In genomic region chr12:64977518-64977917, GRCm38 (mm10) we compare ENCODE assay signal across 30 mouse cellular contexts.
"Had no signal": no experiment of that assay in that cellular context is flagged by ENCODE, and none has a peak within 500 bp of the region (broad histone marks: within the 10 kb centered on the region; RNA-seq: fewer than 3 reads in every experiment).

No protein-coding gene starts in this region.

- H3K9ac ChIP-seq: limb, embryonic 12.5 days; limb, embryonic 13.5 days; limb, embryonic 15.5 days; liver, embryonic 12.5 days; liver, embryonic 13.5 days; liver, embryonic 14.5 days; liver, embryonic 15.5 days; liver, postnatal 0 days; lung, embryonic 14.5 days; lung, embryonic 15.5 days; midbrain, embryonic 12.5 days; midbrain, embryonic 13.5 days; midbrain, embryonic 15.5 days; neural tube, embryonic 12.5 days had no signal

- DNase-seq: left cerebral cortex, postnatal 4 days; liver; liver, embryonic 13.5 days; liver, postnatal 0 days; lung, adult 18-20 months; lung, adult 2 months; lung, embryonic 14.5 days; lung, postnatal 10 days; lung, postnatal 14 days; lung, postnatal 36 days; lung, postnatal 4 days; midbrain, embryonic 14.5 days had no signal

- ATAC-seq: liver, embryonic 12.5 days; liver, postnatal 0 days; lung, postnatal 0 days; midbrain, embryonic 13.5 days; midbrain, embryonic 15.5 days; midbrain, embryonic 16.5 days had no signal

- H3K27me3 ChIP-seq: limb, embryonic 12.5 days; limb, embryonic 13.5 days; limb, embryonic 15.5 days; liver, embryonic 12.5 days; liver, embryonic 13.5 days; liver, embryonic 15.5 days; lung, embryonic 15.5 days; megakaryocyte, embryonic 14.5 days; midbrain, embryonic 12.5 days; midbrain, embryonic 13.5 days; midbrain, embryonic 15.5 days; neural tube, embryonic 12.5 days had no signal

- H3K4me3 ChIP-seq: limb, embryonic 10.5 days; limb, embryonic 12.5 days; limb, embryonic 13.5 days; limb, embryonic 15.5 days; liver, embryonic 12.5 days; liver, embryonic 13.5 days; liver, embryonic 15.5 days; lung, embryonic 15.5 days; megakaryocyte, embryonic 14.5 days; midbrain, embryonic 10.5 days; midbrain, embryonic 12.5 days; midbrain, embryonic 13.5 days; midbrain, embryonic 15.5 days; myocyte; neural tube, embryonic 12.5 days had no signal

- H3K4me1 ChIP-seq: limb, embryonic 12.5 days; limb, embryonic 15.5 days; lung, embryonic 15.5 days; midbrain, embryonic 10.5 days; neural tube, embryonic 12.5 days had no signal

- H3K9me3 ChIP-seq: limb, embryonic 10.5 days; limb, embryonic 12.5 days; limb, embryonic 13.5 days; limb, embryonic 15.5 days; liver, embryonic 12.5 days; liver, embryonic 13.5 days; liver, embryonic 15.5 days; lung, embryonic 15.5 days; megakaryocyte, embryonic 14.5 days; midbrain, embryonic 10.5 days; midbrain, embryonic 12.5 days; midbrain, embryonic 13.5 days; midbrain, embryonic 15.5 days; neural tube, embryonic 12.5 days had no signal

- H3K27ac ChIP-seq: limb, embryonic 10.5 days; limb, embryonic 12.5 days; limb, embryonic 13.5 days; limb, embryonic 15.5 days; liver, embryonic 12.5 days; liver, embryonic 13.5 days; liver, embryonic 14.5 days; liver, embryonic 15.5 days; lung, embryonic 15.5 days; macrophage; midbrain, embryonic 10.5 days; midbrain, embryonic 12.5 days; midbrain, embryonic 13.5 days; midbrain, embryonic 15.5 days; neural tube, embryonic 12.5 days had no signal
